Mouse (Mus musculus): ENCODE measurements around the gene Slc35g3. TPM values are rescaled to one million over a fixed set of nuclear protein-coding genes. Genes with fewer than 3 reads are reported as not detected.

Slc35g3 gene
- 0.07 TPM in 1 of 2 replicates, not detected in the other for polyA plus RNA-seq (2012; rRNA removed)

- no peak for DNase-seq (ENCODE audit: low spot score)
Measured at GRCm38 (mm10) chr11:69761868-69762267, at the start of gene Slc35g3. TSS of gene Slc35g3 (minus strand) at chr11:69761968.

- DNase-seq (ENCODE audit: low spot score) = no peak
Measured at GRCm38 (mm10) chr11:69810280-69810679, 48.5 kb upstream of the Slc35g3 start.

- no peak for DNase-seq (ENCODE audit: low spot score)
Measured at GRCm38 (mm10) chr11:69807641-69808040, 45.9 kb upstream of the Slc35g3 start.

GRCm38 (mm10) chr11:69806378-69806777, 44.6 kb upstream of the Slc35g3 start:
- DNase-seq (ENCODE audit: low spot score) = no peak

- no peak for DNase-seq (ENCODE audit: low spot score)
Measured at GRCm38 (mm10) chr11:69804972-69805909, 43.5 kb upstream of the Slc35g3 start, which contains the start of gene Tmem102. TSS of gene Tmem102 (minus strand) at chr11:69805624.

DNA sequence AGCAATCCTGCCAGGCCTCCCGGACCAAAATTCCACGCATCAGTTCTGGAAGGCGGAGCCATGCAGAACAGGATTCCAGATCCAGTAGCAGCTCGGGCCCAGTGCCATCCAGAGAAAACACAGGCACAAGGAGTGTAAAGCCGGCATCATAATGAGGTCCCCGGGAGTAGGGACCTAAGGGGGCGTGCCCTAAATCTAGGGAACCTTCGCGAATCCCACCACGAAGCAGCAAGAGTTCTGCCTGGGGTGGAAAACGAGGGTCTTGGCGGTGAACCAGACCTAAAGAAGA, 42.8 kb upstream of the Slc35g3 start:
- DNase-seq (ENCODE audit: low spot score) = no peak

DNA sequence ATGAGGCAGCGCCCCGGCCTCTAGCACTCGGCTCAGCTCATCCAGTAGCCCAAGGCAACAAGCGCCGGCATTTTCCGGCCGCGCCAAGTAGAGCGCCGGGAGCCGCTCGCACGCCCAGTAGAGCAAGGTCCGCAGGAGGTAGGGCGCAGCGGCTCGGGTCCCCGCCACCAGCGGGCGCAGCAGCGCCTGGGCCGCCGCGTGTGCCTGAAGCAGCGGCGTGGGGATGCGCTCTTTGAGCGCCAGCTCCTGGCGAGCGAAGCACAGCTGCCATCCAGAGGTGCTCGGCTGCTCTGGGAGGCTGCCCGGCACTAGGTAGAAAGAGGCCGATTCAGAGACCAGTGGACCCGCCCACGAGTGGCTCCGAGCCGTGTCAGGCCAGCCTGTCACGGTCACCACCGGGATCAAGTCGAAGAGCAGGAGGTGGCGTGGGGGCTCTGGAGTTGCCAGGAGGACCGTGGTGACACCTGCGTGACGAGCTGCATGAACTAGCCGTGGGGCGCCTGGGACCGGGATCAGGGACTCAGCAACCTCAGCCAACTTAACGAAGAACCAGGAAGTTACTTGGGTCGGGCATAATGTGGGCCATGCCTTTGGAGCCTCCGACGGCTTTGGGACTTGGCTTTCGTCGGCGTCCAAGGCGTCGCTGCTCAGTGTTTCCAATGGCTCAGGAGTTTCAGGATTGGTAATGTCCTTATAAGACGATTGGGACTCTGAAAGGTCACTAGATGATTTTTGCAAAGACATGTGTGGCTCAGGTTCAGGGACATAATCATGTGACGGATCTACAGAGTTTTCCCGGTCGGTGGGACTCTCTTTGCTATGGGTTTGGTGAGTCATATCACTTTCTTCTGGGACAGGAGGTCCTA, 42.3 kb upstream of the Slc35g3 start:
- DNase-seq (ENCODE audit: low spot score) = peak; percentile 66

- DNase-seq (ENCODE audit: low spot score) = no peak
Measured at GRCm38 (mm10) chr11:69803328-69803727, 41.6 kb upstream of the Slc35g3 start.

DNA sequence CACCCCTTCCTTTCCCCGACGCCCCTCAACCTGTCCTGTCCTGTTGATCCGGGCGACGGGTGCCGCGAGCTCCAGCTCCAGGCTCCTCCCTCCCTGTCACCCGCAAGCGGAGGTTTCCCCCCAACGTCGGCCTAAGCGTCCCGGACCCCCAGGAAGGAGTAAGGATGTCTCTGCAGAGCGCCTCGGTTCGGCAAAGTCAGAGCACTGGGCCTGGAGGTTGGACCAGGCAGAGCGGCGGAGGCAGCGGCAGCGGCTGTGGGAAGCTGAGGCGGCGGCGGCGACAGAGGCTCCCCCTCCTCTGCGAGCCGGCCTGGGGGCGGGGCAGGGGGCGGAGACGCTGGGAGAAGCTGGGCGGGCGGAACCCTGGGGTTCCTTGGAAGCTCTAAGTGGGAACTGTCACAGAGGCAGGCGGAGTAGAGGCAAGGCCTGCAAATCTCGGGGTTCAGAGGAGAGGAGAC, 40.9 kb upstream of the Slc35g3 start:
- peak; percentile 75 for DNase-seq (ENCODE audit: low spot score)

GRCm38 (mm10) chr11:69801379-69801977, 39.7 kb upstream of the Slc35g3 start, which contains the start of gene Fgf11:
TSS of gene Fgf11 (minus strand) at chr11:69801857.
- DNase-seq (ENCODE audit: low spot score) = no peak

- DNase-seq (ENCODE audit: low spot score) = no peak
Measured at GRCm38 (mm10) chr11:69800392-69801197, 38.8 kb upstream of the Slc35g3 start.

DNA sequence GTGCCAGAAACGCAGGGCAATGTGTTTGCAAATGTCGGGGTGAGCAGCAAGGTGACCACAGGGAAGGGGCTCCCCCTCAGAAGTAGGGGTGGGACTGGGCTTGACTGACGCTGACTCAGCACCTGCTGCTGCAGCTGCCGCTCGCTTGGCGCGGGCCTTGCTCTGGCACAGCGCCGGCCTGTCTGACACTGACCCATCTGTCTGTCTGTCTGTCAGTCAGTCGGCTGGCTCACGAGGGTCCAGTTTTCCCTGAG, 38.3 kb upstream of the Slc35g3 start:
- DNase-seq (ENCODE audit: low spot score) = no peak

- DNase-seq (ENCODE audit: low spot score) = no peak
Measured at GRCm38 (mm10) chr11:69799394-69800137, 37.8 kb upstream of the Slc35g3 start.

DNA sequence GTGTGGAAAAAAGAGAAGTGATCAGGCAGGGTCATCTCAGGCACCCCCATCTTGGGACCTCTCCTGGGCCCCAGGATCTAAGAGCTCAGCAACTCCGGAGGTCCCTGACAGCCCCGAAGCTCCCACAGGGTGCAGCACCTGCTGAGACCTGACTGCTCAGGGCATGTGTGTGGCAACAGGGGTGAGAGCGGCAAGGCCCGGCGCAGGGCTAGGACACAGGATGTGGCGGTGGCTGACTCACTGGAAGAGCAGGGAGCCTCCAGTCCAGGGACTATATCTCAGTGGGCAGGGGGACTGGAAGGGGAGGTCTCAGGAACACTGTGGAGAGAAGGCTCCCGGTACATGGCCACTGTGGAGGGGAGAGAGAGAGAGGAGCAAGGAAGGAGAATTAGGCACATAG, 36.2 kb upstream of the Slc35g3 start:
- no peak for DNase-seq (ENCODE audit: low spot score)

DNA sequence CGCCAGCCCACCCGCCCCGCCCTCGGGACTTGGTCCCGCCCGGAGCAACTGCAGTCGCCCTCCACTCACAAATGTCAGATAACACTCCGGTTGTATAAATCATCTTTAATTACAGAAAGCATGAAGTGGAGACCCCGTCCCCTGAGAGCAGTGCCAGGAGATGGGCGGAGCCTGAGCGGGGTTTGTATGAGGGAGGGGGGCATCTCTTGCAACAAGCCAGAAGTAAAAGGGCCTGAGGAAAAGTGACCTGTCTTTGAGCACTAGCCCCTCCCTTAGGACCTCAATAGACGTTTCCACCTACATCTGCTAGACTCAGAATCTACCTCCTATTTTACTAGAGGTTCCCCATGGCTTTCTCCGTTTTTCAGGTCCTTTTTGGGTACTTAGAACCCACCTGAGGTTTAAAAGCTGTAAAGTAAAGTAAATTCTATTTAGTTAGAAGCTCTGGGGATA, 34.2 kb upstream of the Slc35g3 start:
- no peak for DNase-seq (ENCODE audit: low spot score)

GRCm38 (mm10) chr11:69795168-69795982, 33.6 kb upstream of the Slc35g3 start, which contains the start of gene Chrnb1:
TSS of gene Chrnb1 (minus strand) at chr11:69795943.
- peak; percentile 77 for DNase-seq (ENCODE audit: low spot score)

DNA sequence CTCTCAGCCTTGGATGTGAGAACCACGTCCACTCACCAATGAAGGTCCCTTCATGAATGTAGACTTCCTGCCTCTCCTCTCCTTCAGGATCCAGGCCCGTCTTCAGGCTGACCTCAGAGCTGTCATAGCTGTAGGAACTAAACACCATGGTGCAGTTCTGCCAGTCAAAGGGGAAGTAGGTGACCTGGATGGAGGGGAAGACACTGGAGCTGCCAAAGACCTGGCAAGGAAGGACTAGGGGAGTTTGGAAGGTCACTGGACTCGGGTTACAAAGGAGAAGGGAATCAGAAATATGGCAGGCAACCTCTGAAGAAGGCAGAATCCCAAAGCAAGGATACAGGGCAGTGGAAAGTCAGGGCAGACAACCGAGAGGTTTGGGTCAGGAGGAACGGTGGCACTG, 31.7 kb upstream of the Slc35g3 start:
- no peak for DNase-seq (ENCODE audit: low spot score)

DNA sequence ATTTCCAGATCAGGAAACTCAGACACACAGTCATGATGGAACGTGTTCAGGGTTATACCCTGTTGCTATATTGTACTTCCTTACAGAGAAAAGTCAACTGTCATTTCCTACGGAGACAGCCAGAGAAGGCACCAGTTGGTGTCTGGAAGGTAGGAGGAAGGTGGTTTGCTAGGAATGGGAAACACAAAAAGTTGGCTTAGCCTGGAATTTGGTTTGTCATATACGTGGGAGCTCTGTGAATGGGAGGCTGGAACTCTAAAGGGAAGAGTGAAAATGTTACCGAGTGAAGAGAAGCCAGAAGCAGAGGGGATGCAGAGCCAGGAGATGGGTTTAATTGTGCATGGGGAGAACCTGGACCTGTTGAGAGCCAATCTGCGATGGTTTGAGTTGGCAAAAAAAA, 29.7 kb upstream of the Slc35g3 start:
- no peak for DNase-seq (ENCODE audit: low spot score)

- no peak for DNase-seq (ENCODE audit: low spot score)
Measured at GRCm38 (mm10) chr11:69789431-69789830, 27.7 kb upstream of the Slc35g3 start.

DNA sequence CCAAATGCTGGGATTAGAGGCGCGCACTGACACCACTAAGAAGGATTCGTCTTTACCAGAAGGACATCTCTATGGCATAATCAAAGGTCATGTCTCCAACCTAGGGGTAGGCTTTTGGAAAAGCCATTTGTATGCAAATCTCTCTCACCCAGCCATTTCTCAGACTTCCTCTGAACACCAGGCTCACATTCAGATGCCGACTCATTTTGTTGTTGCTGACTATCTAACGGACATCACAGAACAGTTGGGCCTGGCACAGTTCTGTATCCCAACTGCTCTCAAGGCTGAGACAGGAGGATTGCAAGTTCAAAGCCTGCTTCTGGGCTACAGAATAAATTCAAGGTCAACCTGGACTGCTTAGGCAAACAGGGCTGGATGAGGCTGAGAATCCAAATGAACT, 25.5 kb upstream of the Slc35g3 start:
- DNase-seq (ENCODE audit: low spot score) = no peak

All from urinary bladder, adult 2 months (tissue).